Mouse (Mus musculus) testis, adult 2 months (tissue): Measurements from ENCODE around the gene Mcm6.

Source experiments
- CTCF ChIP-seq: fragments of 200-500 bp; IDR thresholded peaks from 2 replicates; pipeline ENCODE4 v1.5.1; 2012; ENCODE audit warnings: low read depth, mild to moderate bottlenecking, inconsistent platforms, low read length, moderate library complexity; ENCODE audit not compliant: control insufficient read depth, insufficient read depth, insufficient replicate concordance
- POLR2A ChIP-seq: fragments of 200-500 bp; IDR thresholded peaks from 2 replicates; pipeline ENCODE4 v1.6.1; 2012; ENCODE audit warnings: low read depth, mild to moderate bottlenecking, inconsistent platforms, low read length, moderate library complexity; ENCODE audit not compliant: control insufficient read depth

DNA sequence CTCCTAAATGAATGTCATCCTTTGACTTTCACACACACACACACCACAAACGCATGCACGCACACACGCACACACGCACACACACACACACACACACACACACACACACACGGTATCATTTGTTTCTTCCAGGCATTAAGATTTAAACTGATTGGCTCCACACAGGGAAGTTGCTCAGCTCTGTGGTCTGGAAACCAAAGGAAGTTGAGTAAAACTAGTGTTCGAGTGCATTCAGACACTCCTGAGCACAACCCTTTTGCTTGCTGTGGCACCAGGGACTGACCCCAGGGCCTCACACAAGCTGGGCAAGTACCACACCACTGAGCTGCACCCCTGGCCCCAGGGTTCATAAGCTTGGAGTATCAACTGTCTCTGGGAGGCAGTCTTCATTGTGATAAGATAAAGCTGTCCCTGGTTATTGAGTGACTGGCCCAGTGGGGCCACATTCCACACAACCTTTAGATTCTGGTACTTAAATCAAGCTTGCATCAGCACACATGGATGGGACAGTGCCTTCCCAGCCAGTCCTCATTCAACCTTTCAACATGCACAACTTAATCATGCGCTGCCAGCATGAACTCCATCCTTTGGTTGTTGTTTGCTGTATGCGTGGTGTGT, 36.3 kb downstream of the Mcm6 start:
- TF ChIP-seq CTCF: no peak
- no peak for TF ChIP-seq POLR2A
